Mouse (Mus musculus): Measurements from ENCODE around the gene Vmn1r69. TPM values are rescaled to one million over a fixed set of nuclear protein-coding genes. Genes with fewer than 3 reads are reported as not detected.

The Vmn1r69 gene
- not detected for polyA plus RNA-seq (2012; fragmentation: generic; extraction: Trizol)

DNA sequence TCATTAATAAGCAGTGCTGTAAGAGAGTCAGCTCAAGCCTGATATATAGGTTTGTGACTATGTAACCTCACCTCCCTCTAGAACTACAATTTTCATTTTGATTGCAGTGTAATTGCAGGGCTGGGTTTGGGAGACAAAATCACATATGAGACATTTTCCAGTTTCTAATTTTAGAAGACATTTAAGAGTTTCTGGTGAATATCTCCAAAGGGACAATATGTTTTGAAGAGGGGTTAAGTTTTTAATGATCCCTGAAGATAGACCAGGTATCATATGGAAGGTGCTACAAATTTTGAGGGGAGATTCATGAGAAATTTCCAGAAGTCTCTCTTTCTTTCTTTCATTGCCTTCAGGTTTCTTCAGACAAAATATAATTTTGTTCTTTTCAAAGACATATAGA, at the start of gene Vmn1r69:
Gene Vmn1r69 (minus strand): TSS at position 101 of the 400 bp plus-strand sequence.

DNA sequence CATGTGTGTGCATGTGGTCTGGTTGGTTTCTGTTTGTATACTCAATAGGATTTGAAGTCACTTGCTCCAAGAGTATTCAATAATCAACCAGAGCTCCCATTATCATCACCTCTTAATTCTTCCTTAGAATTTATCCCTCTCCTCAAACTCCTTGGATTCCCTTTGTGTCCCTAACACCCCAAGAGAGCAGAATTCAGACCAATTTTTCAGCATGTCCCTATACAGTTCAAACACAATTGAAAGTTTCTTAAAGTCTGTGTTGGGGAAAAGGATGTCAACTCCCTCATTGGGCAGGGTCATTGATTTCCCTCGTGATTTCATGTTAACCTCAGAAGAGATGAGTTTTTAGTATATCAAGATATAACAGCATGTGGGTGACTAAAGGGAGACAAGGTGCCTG, 17.8 kb upstream of the Vmn1r69 start, which contains the start of gene Vmn1r70:
Gene Vmn1r70 (plus strand): TSS at position 301 of the 400 bp plus-strand sequence.

DNA sequence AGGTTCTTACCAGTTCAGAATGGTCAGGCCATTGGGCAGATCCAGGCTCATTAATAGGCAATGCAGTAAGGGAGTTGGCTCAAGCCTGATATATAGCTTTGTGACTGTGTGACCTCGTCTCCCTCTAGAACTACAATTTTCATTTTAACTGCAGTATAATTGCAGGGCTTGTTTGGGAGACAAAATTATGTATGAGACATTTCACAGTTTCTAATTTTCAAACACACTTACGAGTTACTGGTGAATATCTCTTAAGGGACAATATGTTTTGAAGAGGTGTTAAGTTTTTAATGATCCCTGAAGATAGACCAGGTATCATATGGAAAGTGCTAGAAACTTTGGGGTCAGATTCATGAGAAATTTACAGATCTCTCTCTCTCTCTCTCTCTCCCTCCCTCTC, 55.1 kb downstream of the Vmn1r69 start, which contains the start of gene Vmn1r68:
Gene Vmn1r68 (minus strand): TSS at position 101 of the 400 bp plus-strand sequence.

Other genes with a start within 250 kb of the Vmn1r69 start
- gene Vmn1r67, start 170.3 kb downstream of the Vmn1r69 start, polyA plus RNA-seq (2012; fragmentation: generic; extraction: Trizol): not detected
- gene Zik1, start 118.3 kb downstream of the Vmn1r69 start, polyA plus RNA-seq (2012; fragmentation: generic; extraction: Trizol): under 1 TPM; 0.08 to 0.51 TPM
- not detected for gene Vmn1r68, start 55.2 kb downstream of the Vmn1r69 start, polyA plus RNA-seq (2012; fragmentation: generic; extraction: Trizol)
- gene Vmn1r70, start 17.9 kb upstream of the Vmn1r69 start, polyA plus RNA-seq (2012; fragmentation: generic; extraction: Trizol): not detected
- not detected for gene Nlrp4b, start 74.1 kb upstream of the Vmn1r69 start, polyA plus RNA-seq (2012; fragmentation: generic; extraction: Trizol)
- not detected for gene Vmn1r71, start 140.7 kb upstream of the Vmn1r69 start, polyA plus RNA-seq (2012; fragmentation: generic; extraction: Trizol)